Mouse (Mus musculus) CH12.LX (cell line): Measurements from ENCODE around the gene Galnt14. TPM values are rescaled to one million over a fixed set of nuclear protein-coding genes. Genes with fewer than 3 reads are reported as not detected.

Source experiments
- DNase-seq: peaks from one replicate; pipeline ENCODE4 v3.0.0-alpha.2; 2013; ENCODE audit errors: extremely low read depth
- H3K27ac ChIP-seq: 2 replicates; pipeline ENCODE4 v1.5.1; 2012; ENCODE audit warnings: low read depth, mild to moderate bottlenecking, control low read depth, moderate library complexity; ENCODE audit not compliant: insufficient read depth
- H3K27me3 ChIP-seq: replicated peaks from 2 replicates; pipeline ENCODE3; 2012; ENCODE audit warnings: inconsistent platforms
- H3K36me3 ChIP-seq, 2 experiments: replicated peaks in 1 of 2; 2 replicates each; pipeline versions ENCODE3 to v1.6.1; 2012; ENCODE audit warnings: inconsistent platforms in 1 of 2, low read length in 1 of 2, mild to moderate bottlenecking in 1 of 2, mixed read lengths in 1 of 2, moderate library complexity in 1 of 2; ENCODE audit not compliant: control insufficient read depth in 1 of 2, insufficient read depth in 1 of 2
- H3K4me1 ChIP-seq, 2 experiments: 2 replicates each; pipeline ENCODE4 v1.6.1; 2012; ENCODE audit warnings: inconsistent platforms in 1 of 2, moderate library complexity in 1 of 2; ENCODE audit not compliant: insufficient read depth in 2 of 2, control insufficient read depth in 1 of 2
- H3K4me2 ChIP-seq: 2 replicates; pipeline ENCODE4 v1.6.1; 2012; ENCODE audit warnings: low read depth, mild to moderate bottlenecking, control low read depth; ENCODE audit not compliant: poor library complexity, insufficient read depth, severe bottlenecking
- H3K4me3 ChIP-seq, 3 experiments: fragments of 150-350 bp in 1 of 3; sonication (generic) in 1 of 3; replicated peaks in 1 of 3; 2 replicates each; pipeline versions ENCODE3 to v1.5.1; 2011 to 2012; ENCODE audit warnings: low read depth in 2 of 3, low read length in 2 of 3, mild to moderate bottlenecking in 2 of 3, moderate library complexity in 2 of 3, control low read depth in 1 of 3, improper control_type of control experiment in 1 of 3, inconsistent platforms in 1 of 3, mixed read lengths in 1 of 3; ENCODE audit not compliant: poor library complexity in 1 of 3
- H3K79me2 ChIP-seq: replicated peaks from 2 replicates; pipeline ENCODE4 v1.6.1; 2012; ENCODE audit warnings: mild to moderate bottlenecking, moderate library complexity; ENCODE audit not compliant: control insufficient read depth, poor library complexity, insufficient read depth, severe bottlenecking; ENCODE audit errors: extremely low read depth
- H3K9ac ChIP-seq: 2 replicates; pipeline ENCODE4 v1.6.1; 2012; ENCODE audit warnings: low read depth, mild to moderate bottlenecking, control low read depth, moderate library complexity; ENCODE audit not compliant: insufficient read depth
- H3K9me3 ChIP-seq: replicated peaks from 2 replicates; pipeline ENCODE3; 2012; ENCODE audit warnings: low read length, inconsistent platforms, mixed read lengths
- CHD1 ChIP-seq: IDR thresholded peaks from 2 replicates; pipeline ENCODE4 v1.6.1; 2012; ENCODE audit warnings: low read depth, low read length, improper control_type of control experiment, inconsistent platforms
- CTCF ChIP-seq, 2 experiments: IDR thresholded peaks in 1 of 2; conservative IDR thresholded peaks in 1 of 2; 2 replicates each; pipeline ENCODE4 v1.5.1; 2011 to 2012; ENCODE audit warnings: low read depth in 2 of 2, low read length in 2 of 2, improper control_type of control experiment in 1 of 2, inconsistent platforms in 1 of 2, mild to moderate bottlenecking in 1 of 2, moderate library complexity in 1 of 2
- E2F4 ChIP-seq: IDR thresholded peaks from 2 replicates; pipeline ENCODE4 v1.6.1; 2011; ENCODE audit warnings: low read depth, low read length, improper control_type of control experiment; ENCODE audit not compliant: insufficient replicate concordance
- ELF1 ChIP-seq: IDR thresholded peaks from 2 replicates; pipeline ENCODE4 v1.6.1; 2014; ENCODE audit warnings: low read depth, mild to moderate bottlenecking, inconsistent platforms, low read length, improper control_type of control experiment
- EP300 ChIP-seq: IDR thresholded peaks from 2 replicates; pipeline ENCODE4 v1.6.1; 2011; ENCODE audit warnings: low read length, improper control_type of control experiment
- ETS1 ChIP-seq: conservative IDR thresholded peaks from 2 replicates; pipeline ENCODE4 v1.6.1; 2012; ENCODE audit warnings: low read depth, mild to moderate bottlenecking, inconsistent platforms, low read length, improper control_type of control experiment, moderate library complexity
- JUN ChIP-seq: IDR thresholded peaks from 2 replicates; pipeline ENCODE4 v1.6.1; 2011; ENCODE audit warnings: low read depth, mild to moderate bottlenecking, low read length, improper control_type of control experiment, moderate library complexity; ENCODE audit not compliant: insufficient read depth
- KAT2A ChIP-seq: IDR thresholded peaks from 2 replicates; pipeline ENCODE4 v1.6.1; 2012; ENCODE audit warnings: low read length, improper control_type of control experiment, inconsistent platforms; ENCODE audit not compliant: insufficient replicate concordance
- MAFK ChIP-seq: IDR thresholded peaks from 2 replicates; pipeline ENCODE4 v1.6.1; 2011; ENCODE audit warnings: low read length, improper control_type of control experiment; ENCODE audit not compliant: insufficient replicate concordance
- MXI1 ChIP-seq: IDR thresholded peaks from 2 replicates; pipeline ENCODE4 v1.6.1; 2011; ENCODE audit warnings: mild to moderate bottlenecking, low read depth, low read length, improper control_type of control experiment
- PAX5 ChIP-seq: IDR thresholded peaks from 2 replicates; pipeline ENCODE4 v1.6.1; 2012; ENCODE audit warnings: low read length, inconsistent platforms, mixed read lengths
- POLR2A ChIP-seq: IDR thresholded peaks from 2 replicates; pipeline ENCODE4 v1.6.1; 2011; ENCODE audit warnings: low read depth, mild to moderate bottlenecking, improper control_type of control experiment, low read length
- TBP ChIP-seq: conservative IDR thresholded peaks from 2 replicates; pipeline ENCODE4 v1.6.1; 2011; ENCODE audit warnings: low read depth, low read length, improper control_type of control experiment
- TCF12 ChIP-seq: IDR thresholded peaks from 2 replicates; pipeline ENCODE4 v1.6.1; 2014; ENCODE audit warnings: low read depth, mild to moderate bottlenecking, inconsistent platforms, low read length, improper control_type of control experiment
- USF1 ChIP-seq: IDR thresholded peaks from 2 replicates; pipeline ENCODE4 v1.6.1; 2014; ENCODE audit warnings: low read depth, mild to moderate bottlenecking, inconsistent platforms, low read length, improper control_type of control experiment
- ZMIZ1 ChIP-seq: IDR thresholded peaks from 2 replicates; pipeline ENCODE4 v1.6.1; 2012; ENCODE audit warnings: low read depth, mild to moderate bottlenecking, inconsistent platforms, low read length, improper control_type of control experiment
- dilution Hi-C: fragments of 300-500 bp; cut with MboI; formaldehyde crosslinking; loops from 2 replicates; pipeline ENCODE4 v1.14.3; 2020; ENCODE audit warnings: low sequenced_read_pairs; ENCODE audit not compliant: extremely low pct_unique_long_range_greater_than_20kb, extremely low pct_ligation_motif_present
- in situ Hi-C: fragments of 300-500 bp; cut with MboI; formaldehyde crosslinking; loops from 3 replicates; pipeline ENCODE4 v1.14.3; 2019; ENCODE audit warnings: low sequenced_read_pairs, low pct_ligation_motif_present, low pct_unique_long_range_greater_than_20kb, mixed read lengths
- polyA plus RNA-seq: library from polyadenylated mRNA; unstranded; fragments of >175 nt; gene quantifications from 2 replicates; pipeline ENCODE4 v1.2.1, GENCODE M21; 2012; ENCODE audit warnings: low read depth; ENCODE audit not compliant: insufficient read length
- total RNA-seq, 2 experiments: library from RNA; depleted of rRNA; stranded (reverse); fragments of 300-350 nt in 1 of 2; fragments of >200 nt in 1 of 2; gene quantifications; 2 replicates each; pipeline ENCODE4 v1.2.3; 2012 to 2014

The Galnt14 gene
- total and polyA plus RNA-seq, 3 experiments = 1.0 to 5.8 (median 2.4) TPM

GRCm38 (mm10) chr17:73656373-73656772, 53.9 kb downstream of the Galnt14 start:
- Histone ChIP-seq H3K79me2 (no peaks in the 10 kb centered on the region), H3K4me3 (no peak overlapping the region), H3K9me3 (no peaks in the 10 kb centered on the region), H3K4me2 (no peak overlapping the region), H3K27me3 (no peaks in the 10 kb centered on the region), H3K27ac (no peak overlapping the region), H3K36me3 (no peaks in the 10 kb centered on the region), H3K4me1 (peaks cover 0 to 5% of the 10 kb centered on the region in 2 experiments; a peak in 2 of 4 replicates), H3K9ac (no peak overlapping the region)
- TF ChIP-seq ZMIZ1 (no peak), POLR2A (no peak), JUN (no peak), PAX5 (no peak), KAT2A (no peak), CHD1 (no peak), ETS1 (no peak), TBP (no peak), USF1 (no peak), EP300 (no peak), CTCF (conservative IDR thresholded peaks at IDR 0.05 in 1 of 2, IDR thresholded peaks at IDR 0.05 in 1 of 2; ENCODE audit: low read depth in 2 of 2, low read length in 2 of 2) (no peak)
- dilution Hi-C loops (no loop called here), in situ Hi-C loops (no loop called here)
- peak; percentile 3 for DNase-seq

GRCm38 (mm10) chr17:73654261-73654660, 56.0 kb downstream of the Galnt14 start:
- Histone ChIP-seq H3K27ac (no peak overlapping the region), H3K79me2 (no peaks in the 10 kb centered on the region), H3K27me3 (no peaks in the 10 kb centered on the region), H3K4me2 (no peak overlapping the region), H3K36me3 (no peaks in the 10 kb centered on the region), H3K4me3 (no peak overlapping the region), H3K9me3 (no peaks in the 10 kb centered on the region), H3K4me1 (peaks cover 0 to 5% of the 10 kb centered on the region in 2 experiments; a peak in 2 of 4 replicates), H3K9ac (no peak overlapping the region)
- dilution Hi-C loops = no loop called here
- in situ Hi-C loops = no loop called here
- no peak for DNase-seq
- TF ChIP-seq TCF12 (no peak), MXI1 (no peak), EP300 (no peak), JUN (no peak), POLR2A (no peak), ELF1 (no peak)

- Histone ChIP-seq H3K27ac (no peak overlapping the region), H3K9me3 (no peaks in the 10 kb centered on the region), H3K79me2 (no peaks in the 10 kb centered on the region), H3K9ac (no peak overlapping the region), H3K36me3 (no peaks in the 10 kb centered on the region), H3K27me3 (no peaks in the 10 kb centered on the region), H3K4me3 (no peak overlapping the region), H3K4me2 (no peak overlapping the region), H3K4me1 (peaks cover 0 to 5% of the 10 kb centered on the region in 2 experiments; a peak in 2 of 4 replicates)
- in situ Hi-C loops (no loop called here), dilution Hi-C loops (no loop called here)
- no peak for DNase-seq
- TF ChIP-seq E2F4 = no peak
- TF ChIP-seq MAFK = no peak
Measured at GRCm38 (mm10) chr17:73649371-73649770, 60.9 kb downstream of the Galnt14 start.
